Mouse (Mus musculus): ENCODE measurements at regions not wholly inside any gene's neighbourhood (a gene's known extent, or its start where the extent isn't known, plus 50 kb on each side); places are given as distances from the start of the nearest gene placed in this dataset.

DNA sequence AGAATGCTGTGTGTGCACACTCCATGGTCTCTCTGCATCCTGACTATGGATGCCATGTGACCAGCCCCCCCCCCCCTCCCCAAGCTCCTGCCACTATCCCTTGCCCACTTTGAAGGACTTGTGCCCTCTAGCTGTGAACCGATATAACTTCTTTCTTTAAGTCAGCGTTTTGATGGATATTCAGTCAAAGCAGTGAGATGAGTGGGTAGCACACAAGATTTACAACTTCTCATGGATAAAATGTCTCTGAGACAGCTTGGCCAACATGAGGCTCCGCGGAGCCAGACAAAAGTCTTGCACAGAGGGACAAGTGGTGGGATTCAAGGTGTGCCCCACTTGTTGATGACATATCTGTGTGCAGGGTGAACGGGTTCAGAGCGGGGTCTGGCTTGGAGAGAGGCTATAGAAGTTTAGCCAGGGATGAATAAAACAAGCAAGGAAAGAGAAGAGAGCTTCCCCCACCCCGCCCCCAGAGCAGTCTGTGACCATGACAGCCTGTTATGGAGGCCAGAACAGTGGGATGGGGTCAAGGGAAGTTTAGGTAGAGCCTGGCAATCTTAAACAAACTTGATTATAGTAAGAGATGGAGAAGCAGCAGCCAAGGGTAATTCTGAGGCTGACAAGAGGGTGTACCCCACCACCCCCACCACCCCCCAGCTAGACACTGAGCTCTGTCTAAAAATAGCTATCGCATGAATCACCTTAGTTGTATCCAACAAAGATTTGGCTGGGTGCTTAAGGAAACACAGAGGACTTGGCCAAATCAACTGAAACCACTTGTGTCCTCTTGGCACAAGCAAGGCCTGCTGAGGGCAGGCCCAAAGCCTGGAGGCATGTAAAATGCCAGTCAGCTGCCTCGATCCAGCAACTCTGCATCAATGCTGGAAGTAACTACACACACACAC is 120.1 kb upstream of the Top1 start:
- no peak for TF ChIP-seq CTCF (IDR thresholded peaks at IDR 0.05; ENCODE audit: insufficient read depth, low read depth, low read length)
- no peak for TF ChIP-seq POLR2A (IDR thresholded peaks at IDR 0.05; ENCODE audit: insufficient read depth, low read depth, low read length)

Data from olfactory bulb, adult 2 months (tissue).